Mouse (Mus musculus) hindbrain, postnatal 0 days (tissue): ENCODE data around the gene Magi3. TPM values are rescaled to one million over a fixed set of nuclear protein-coding genes. Genes with fewer than 3 reads are reported as not detected.

Experiments
- ATAC-seq: fragments of 200-750 bp; cut with Nextera tagmentation; 2 replicates; pipeline ENCODE4 v1.8.0; 2017; ENCODE audit warnings: mild to moderate bottlenecking, moderate TSS enrichment, moderate library complexity
- DNase-seq: peaks from one replicate; pipeline ENCODE4 v3.0.0-alpha.2; 2015; ENCODE audit warnings: low spot score
- H3K27ac ChIP-seq: fragments of 300-500 bp; sonication (generic); 2 replicates; pipeline ENCODE4 v1.5.1; 2014; ENCODE audit warnings: mild to moderate bottlenecking
- H3K27me3 ChIP-seq: fragments of 300-500 bp; sonication (generic); 2 replicates; pipeline ENCODE4 v1.6.1; 2014; ENCODE audit warnings: low read length, mixed read lengths; ENCODE audit not compliant: insufficient read depth
- H3K36me3 ChIP-seq: fragments of 300-500 bp; sonication (generic); 2 replicates; pipeline ENCODE4 v1.6.1; 2014; ENCODE audit warnings: low read length, mixed read lengths; ENCODE audit not compliant: insufficient read depth
- H3K4me1 ChIP-seq: fragments of 300-500 bp; sonication (generic); 2 replicates; pipeline ENCODE4 v1.6.1; 2014; ENCODE audit warnings: antibody characterized with exemption, low read length, mixed read lengths; ENCODE audit not compliant: insufficient read depth
- H3K4me2 ChIP-seq: fragments of 300-500 bp; sonication (generic); 2 replicates; pipeline ENCODE4 v1.6.1; 2014; ENCODE audit warnings: low read depth, mild to moderate bottlenecking, low read length, moderate library complexity, mixed read lengths
- H3K4me3 ChIP-seq: fragments of 300-500 bp; sonication (generic); 2 replicates; pipeline ENCODE4 v1.5.1; 2014; ENCODE audit warnings: low read length
- H3K9ac ChIP-seq: fragments of 300-500 bp; sonication (generic); replicated peaks from 2 replicates; pipeline ENCODE4 v1.6.1; 2014; ENCODE audit warnings: mild to moderate bottlenecking, low read length, moderate library complexity, mixed read lengths
- H3K9me3 ChIP-seq: fragments of 300-500 bp; sonication (generic); 2 replicates; pipeline ENCODE4 v1.6.1; 2016; ENCODE audit warnings: low read length, mixed read lengths
- CTCF ChIP-seq: IDR thresholded peaks from 2 replicates; pipeline ENCODE4 v1.5.1; 2016; ENCODE audit warnings: antibody characterized with exemption, control low read depth, low read depth
- WGBS: fragments of 180-500 bp; shearing (Covaris S2); extraction: QIAGEN DNeasy Blood & Tissue Kit; methylation state at CpG from one replicate; pipeline ENCODE4 v1.1.7; 2014; 5-methylcytosine and 5-hydroxymethylcytosine counted together
- polyA plus RNA-seq: library from polyadenylated mRNA; unstranded; fragments of >200 nt; fragmentation: Nextera tagmentation; extraction: Ambion mirVana; gene quantifications from 2 replicates; pipeline ENCODE4 v1.2.1, GENCODE M21; 2015
- total RNA-seq: library from RNA; depleted of rRNA; stranded (reverse); fragments of >200 nt; gene quantifications from 2 replicates; pipeline ENCODE4 v1.2.3, GENCODE M21; 2014

The Magi3 gene
- total and polyA plus RNA-seq, 2 experiments from 2014 or later: 3.2 to 17.3 TPM

DNA sequence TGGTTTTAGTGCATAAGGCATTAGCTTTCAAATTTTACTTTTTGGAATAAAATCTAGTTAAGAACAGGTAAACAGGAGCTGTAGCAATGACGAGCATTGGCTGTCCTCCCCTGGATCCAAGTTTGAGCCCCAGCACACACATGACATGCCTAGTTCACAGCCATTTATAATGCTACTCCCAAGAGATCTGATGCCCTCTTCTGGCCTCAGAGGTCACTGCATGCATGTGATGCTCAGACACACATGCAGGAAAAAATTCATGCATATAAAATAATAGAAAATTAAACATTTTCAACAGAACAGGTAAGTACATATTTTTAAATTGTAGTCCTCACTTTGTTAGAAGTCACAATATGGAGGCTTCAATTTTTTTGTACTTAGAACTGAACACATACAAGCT, 115.2 kb downstream of the Magi3 start:
- WGBS: 54% methylated on average over 1 of the region's 1 CpGs
- H3K9ac ChIP-seq: no peak overlapping the region
- ATAC-seq: no peak
- no peaks in the 10 kb centered on the region for H3K27me3 ChIP-seq
- peak; percentile 64 for TF ChIP-seq CTCF
- H3K36me3 ChIP-seq: no peaks in the 10 kb centered on the region
- no peak overlapping the region for H3K4me3 ChIP-seq
- H3K9me3 ChIP-seq: no peaks in the 10 kb centered on the region
- no peak overlapping the region for H3K4me2 ChIP-seq
- peak; percentile 50 for DNase-seq
- H3K27ac ChIP-seq: no peak overlapping the region
- H3K4me1 ChIP-seq: no peaks in the 10 kb centered on the region

DNA sequence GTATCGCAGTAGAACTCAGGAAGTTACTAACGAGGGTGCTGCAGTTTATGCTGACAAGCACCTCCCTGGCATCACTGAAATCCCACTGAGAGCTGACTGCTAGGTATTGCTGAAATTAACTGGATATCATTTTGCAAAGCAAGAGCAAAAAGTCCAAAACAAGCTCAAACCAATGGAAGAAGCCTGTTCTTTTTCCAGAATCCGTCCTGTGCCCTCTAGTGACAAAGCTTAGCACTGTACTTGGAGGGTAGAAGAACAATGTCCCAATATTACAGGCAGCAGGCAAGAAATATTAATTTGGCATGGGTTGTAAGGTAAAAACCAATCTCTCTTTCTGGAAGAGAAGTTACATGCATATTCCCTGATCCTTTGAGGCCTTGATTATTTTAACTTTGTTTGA, 118.5 kb downstream of the Magi3 start:
- Histone ChIP-seq H3K9ac (no peak overlapping the region), H3K36me3 (no peaks in the 10 kb centered on the region), H3K4me2 (no peak overlapping the region), H3K9me3 (no peaks in the 10 kb centered on the region), H3K27ac (no peak overlapping the region), H3K27me3 (no peaks in the 10 kb centered on the region), H3K4me3 (no peak overlapping the region), H3K4me1 (no peaks in the 10 kb centered on the region)
- WGBS: 78% methylated on average over 3 of the region's 3 CpGs
- TF ChIP-seq CTCF: peak; percentile 49
- no peak for ATAC-seq
- no peak for DNase-seq

DNA sequence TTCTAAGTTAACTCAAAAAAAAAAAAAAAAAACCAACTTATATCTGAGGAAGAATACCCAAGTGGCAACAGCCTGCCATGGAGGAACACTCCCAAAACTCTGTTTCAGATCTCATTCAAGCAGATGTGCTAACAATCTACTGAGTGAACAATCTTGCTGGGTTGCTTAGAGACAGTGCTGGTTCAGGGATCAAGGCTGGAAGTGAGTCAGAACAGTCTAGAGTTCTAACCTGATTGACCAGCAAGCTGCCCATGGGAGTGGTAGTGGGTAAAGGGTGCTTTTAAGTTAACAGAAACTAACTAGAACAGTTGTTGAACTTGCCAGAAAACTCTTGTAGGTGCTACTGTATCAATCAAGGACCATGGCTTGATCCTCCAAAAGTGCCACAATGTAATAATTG, 118.9 kb downstream of the Magi3 start:
- no peak for TF ChIP-seq CTCF
- no peak overlapping the region for H3K9ac ChIP-seq
- H3K27me3 ChIP-seq: no peaks in the 10 kb centered on the region
- ATAC-seq (no peak), DNase-seq (no peak)
- H3K4me1 ChIP-seq: no peaks in the 10 kb centered on the region
- H3K9me3 ChIP-seq: no peaks in the 10 kb centered on the region
- H3K4me3 ChIP-seq: no peak overlapping the region
- H3K27ac ChIP-seq: no peak overlapping the region
- H3K4me2 ChIP-seq: no peak overlapping the region
- no peaks in the 10 kb centered on the region for H3K36me3 ChIP-seq

DNA sequence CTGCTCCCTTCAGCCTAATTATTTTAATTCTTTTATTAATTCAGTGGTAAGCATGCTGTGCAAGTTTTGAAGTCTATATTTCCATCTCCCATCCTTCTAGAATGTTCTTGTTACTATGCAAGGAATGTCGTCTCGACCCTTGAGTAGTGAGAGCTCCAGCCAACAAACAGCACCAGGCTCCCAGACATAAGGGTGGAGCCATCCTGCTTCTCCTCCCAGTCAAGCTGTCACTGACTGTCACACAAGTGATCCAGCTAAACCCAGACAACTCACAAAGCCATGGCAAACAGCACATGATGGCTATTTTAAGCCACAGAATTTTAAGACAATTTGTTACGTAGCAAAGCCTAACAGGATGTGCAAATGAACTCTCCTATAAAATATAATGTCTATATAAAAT, 124.2 kb downstream of the Magi3 start:
- no peaks in the 10 kb centered on the region for H3K27me3 ChIP-seq
- ATAC-seq (no peak), DNase-seq (peak; percentile 27)
- H3K36me3 ChIP-seq: no peaks in the 10 kb centered on the region
- H3K9me3 ChIP-seq: no peaks in the 10 kb centered on the region
- no peak overlapping the region for H3K27ac ChIP-seq
- no peak overlapping the region for H3K9ac ChIP-seq
- 50% methylated on average over 3 of the region's 3 CpGs for WGBS
- no peak overlapping the region for H3K4me2 ChIP-seq
- H3K4me3 ChIP-seq: no peak overlapping the region
- no peaks in the 10 kb centered on the region for H3K4me1 ChIP-seq
- no peak for TF ChIP-seq CTCF

DNA sequence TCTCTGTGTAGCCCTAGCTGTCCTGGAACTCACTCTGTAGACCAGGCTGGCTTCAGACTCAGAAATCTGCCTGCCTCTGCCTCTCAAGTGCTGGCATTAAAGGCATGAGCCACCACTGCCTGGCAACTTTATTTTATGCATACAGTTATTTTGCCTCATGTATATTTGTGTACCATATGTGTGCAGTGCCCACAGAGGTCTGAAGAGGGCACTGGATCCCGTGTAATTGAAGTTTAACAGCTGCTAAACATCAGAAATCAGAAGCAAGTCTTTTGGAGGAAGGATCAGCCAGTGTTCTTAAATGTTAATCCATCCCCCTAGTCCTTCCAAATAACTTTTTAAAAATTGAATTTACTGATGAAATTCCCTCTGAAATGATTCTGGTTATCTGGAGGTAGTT, 125.5 kb downstream of the Magi3 start:
- Histone ChIP-seq H3K9me3 (no peaks in the 10 kb centered on the region), H3K4me3 (no peak overlapping the region), H3K36me3 (no peaks in the 10 kb centered on the region), H3K9ac (no peak overlapping the region), H3K4me2 (no peak overlapping the region), H3K4me1 (no peaks in the 10 kb centered on the region), H3K27me3 (no peaks in the 10 kb centered on the region), H3K27ac (no peak overlapping the region)
- DNase-seq: peak; percentile 37
- TF ChIP-seq CTCF: peak; percentile 35
- ATAC-seq: no peak
- 76% methylated on average over 1 of the region's 1 CpGs for WGBS

DNA sequence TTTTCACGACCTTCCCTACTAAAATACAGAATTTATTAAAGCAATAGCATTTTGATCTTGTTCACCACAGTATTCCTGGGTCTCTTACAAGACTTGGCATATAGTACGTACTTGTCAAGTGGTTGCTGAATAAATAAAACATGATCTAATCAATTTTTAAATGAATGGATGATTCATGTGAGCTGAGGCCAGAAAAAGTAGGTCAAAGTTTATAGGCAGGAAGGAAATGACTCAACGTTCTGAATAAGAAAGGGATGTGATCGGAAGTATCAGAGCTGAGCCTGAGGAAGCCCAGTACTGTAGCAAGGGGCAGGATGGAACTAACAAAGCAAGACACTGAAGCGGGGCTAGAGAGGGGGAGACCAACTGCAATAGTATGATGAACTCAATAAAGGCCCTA, 127.4 kb downstream of the Magi3 start:
- no peak overlapping the region for H3K9ac ChIP-seq
- ATAC-seq (no peak), DNase-seq (no peak)
- H3K27me3 ChIP-seq: no peaks in the 10 kb centered on the region
- TF ChIP-seq CTCF: no peak
- no peaks in the 10 kb centered on the region for H3K4me1 ChIP-seq
- H3K27ac ChIP-seq: no peak overlapping the region
- no peaks in the 10 kb centered on the region for H3K36me3 ChIP-seq
- no peak overlapping the region for H3K4me3 ChIP-seq
- H3K9me3 ChIP-seq: no peaks in the 10 kb centered on the region
- 76% methylated on average over 5 of the region's 5 CpGs for WGBS
- H3K4me2 ChIP-seq: no peak overlapping the region

DNA sequence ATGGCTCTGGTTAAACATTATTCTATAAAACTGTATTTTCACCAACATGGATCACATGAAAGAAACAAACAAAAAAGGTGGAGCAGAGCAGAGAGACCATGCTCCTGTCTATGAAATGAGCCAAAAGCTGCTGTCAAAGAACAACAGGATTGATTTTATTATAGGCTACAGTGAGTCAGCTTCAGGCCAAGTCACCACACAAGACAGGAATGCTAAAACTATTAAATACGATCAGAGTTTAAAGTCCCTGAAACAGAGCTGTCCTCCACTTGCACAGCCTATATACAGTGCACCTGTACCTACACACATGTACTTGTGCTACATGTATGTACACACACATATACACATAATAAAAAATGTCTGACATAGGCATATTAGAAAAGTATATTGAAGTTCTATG, 138.1 kb downstream of the Magi3 start:
- TF ChIP-seq CTCF: no peak
- Histone ChIP-seq H3K36me3 (no peaks in the 10 kb centered on the region), H3K4me1 (no peaks in the 10 kb centered on the region), H3K9ac (no peak overlapping the region), H3K4me3 (no peak overlapping the region), H3K27me3 (no peaks in the 10 kb centered on the region), H3K9me3 (no peaks in the 10 kb centered on the region), H3K4me2 (no peak overlapping the region), H3K27ac (no peak overlapping the region)
- WGBS: 61% methylated on average over 1 of the region's 1 CpGs
- DNase-seq: no peak
- ATAC-seq: no peak
